Mouse (Mus musculus): Measurements from ENCODE around the gene Carmil1.

GRCm38 (mm10) chr13:24036150-24036549 lies 244.4 kb downstream of the Carmil1 start:
- TF ChIP-seq POLR2A (IDR thresholded peaks at IDR 0.05; ENCODE audit: low read depth, low read length) (no peak), CTCF (IDR thresholded peaks at IDR 0.05; ENCODE audit: extremely low read depth, insufficient read length, insufficient replicate concordance, low read depth, low read length) (no peak)
